Mouse (Mus musculus) intestine, postnatal 0 days (tissue): Measurements from ENCODE around the gene Agfg1. TPM values are rescaled to one million over a fixed set of nuclear protein-coding genes. Genes with fewer than 3 reads are reported as not detected.

ENCODE experiments used
- ATAC-seq: fragments of 200-750 bp; cut with Nextera tagmentation; 2 replicates; pipeline ENCODE4 v1.8.0; 2017; ENCODE audit warnings: mild to moderate bottlenecking, moderate TSS enrichment, moderate library complexity
- H3K27ac ChIP-seq: fragments of 300-500 bp; sonication (generic); 2 replicates; pipeline ENCODE4 v1.5.1; 2014; ENCODE audit warnings: mild to moderate bottlenecking, low read depth, low read length, moderate library complexity
- H3K27me3 ChIP-seq: fragments of 300-500 bp; sonication (generic); replicated peaks from 2 replicates; pipeline ENCODE4 v1.6.1; 2014; ENCODE audit warnings: low read length, mixed read lengths; ENCODE audit not compliant: control insufficient read depth, insufficient read depth
- H3K36me3 ChIP-seq: fragments of 300-500 bp; sonication (generic); 2 replicates; pipeline ENCODE4 v1.6.1; 2014; ENCODE audit warnings: mild to moderate bottlenecking, moderate library complexity; ENCODE audit not compliant: control insufficient read depth, insufficient read depth
- H3K4me1 ChIP-seq: fragments of 300-500 bp; sonication (generic); replicated peaks from 2 replicates; pipeline ENCODE4 v1.6.1; 2014; ENCODE audit warnings: antibody characterized with exemption, low read length, mixed read lengths; ENCODE audit not compliant: control insufficient read depth, insufficient read depth
- H3K4me2 ChIP-seq: fragments of 300-500 bp; sonication (generic); replicated peaks from 2 replicates; pipeline ENCODE4 v1.6.1; 2014; ENCODE audit warnings: low read depth, mild to moderate bottlenecking, moderate library complexity
- H3K4me3 ChIP-seq: fragments of 300-500 bp; sonication (generic); 2 replicates; pipeline ENCODE4 v1.5.1; 2014; ENCODE audit warnings: low read depth, low read length
- H3K9ac ChIP-seq: fragments of 300-500 bp; sonication (generic); 2 replicates; pipeline ENCODE4 v1.6.1; 2014; ENCODE audit warnings: mild to moderate bottlenecking, low read depth, low read length
- H3K9me3 ChIP-seq: fragments of 300-500 bp; sonication (generic); 2 replicates; pipeline ENCODE4 v1.6.1; 2016; ENCODE audit warnings: mixed run types; ENCODE audit not compliant: control insufficient read depth
- CTCF ChIP-seq: sonication (generic); IDR thresholded peaks from 2 replicates; pipeline ENCODE4 v1.5.1; 2016; ENCODE audit warnings: low read depth, mild to moderate bottlenecking, control low read depth, antibody characterized with exemption, moderate library complexity
- WGBS: fragments of 180-500 bp; shearing (Covaris S2); extraction: QIAGEN DNeasy Blood & Tissue Kit; methylation state at CpG from one replicate; pipeline ENCODE4 v1.1.7; 2014; 5-methylcytosine and 5-hydroxymethylcytosine counted together
- polyA plus RNA-seq: library from polyadenylated mRNA; unstranded; fragments of >200 nt; fragmentation: Nextera tagmentation; extraction: Ambion mirVana; gene quantifications from 2 replicates; pipeline ENCODE4 v1.2.1, GENCODE M21; 2015

The Agfg1 gene
- polyA plus RNA-seq, 1 experiment from 2014 or later = 35.8 TPM

- H3K4me3 ChIP-seq = no peak overlapping the region
- no peaks in the 10 kb centered on the region for H3K27me3 ChIP-seq
- 60% methylated on average over 10 of the region's 10 CpGs for WGBS
- H3K36me3 ChIP-seq = no peaks in the 10 kb centered on the region
- H3K27ac ChIP-seq = no peak overlapping the region
- H3K4me1 ChIP-seq = peaks cover 3% of the 10 kb centered on the region
- H3K9me3 ChIP-seq = no peaks in the 10 kb centered on the region
- H3K4me2 ChIP-seq = no peak overlapping the region
- TF ChIP-seq CTCF = no peak
- no peak overlapping the region for H3K9ac ChIP-seq
- ATAC-seq = no peak
Measured at GRCm38 (mm10) chr1:82819366-82819765, 19.9 kb upstream of the Agfg1 start.

GRCm38 (mm10) chr1:82820179-82820578 is 19.1 kb upstream of the Agfg1 start:
- no peak overlapping the region for H3K9ac ChIP-seq
- peak overlapping the region; percentile 46 for H3K4me2 ChIP-seq

DNA sequence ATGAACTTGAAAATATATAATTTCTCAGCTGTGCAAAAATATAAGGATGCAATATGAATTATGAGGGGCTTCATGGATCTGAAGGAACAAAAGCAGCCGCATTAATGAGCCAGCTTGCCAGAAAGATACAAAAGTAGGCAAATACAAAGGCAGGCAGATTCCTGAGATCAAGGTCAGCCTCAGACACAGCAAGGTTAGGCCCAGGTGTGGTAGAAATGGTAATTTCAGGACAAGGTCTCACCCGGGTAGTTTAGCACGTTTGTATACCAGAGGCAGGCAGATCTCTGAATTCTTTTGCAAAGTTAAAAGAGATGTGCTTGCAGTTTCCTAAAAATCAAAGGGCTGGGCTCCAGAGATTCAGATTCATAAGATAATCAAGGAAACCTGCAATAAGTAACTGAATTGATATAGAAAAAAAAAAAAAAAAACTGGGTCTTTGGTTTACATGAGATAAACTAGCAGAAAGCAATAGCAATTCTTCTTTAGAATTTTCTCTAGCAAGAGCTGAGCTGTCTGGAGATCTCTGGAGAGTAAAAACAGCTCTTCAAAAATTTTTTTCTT is 18.6 kb upstream of the Agfg1 start:
- no peak overlapping the region for H3K27ac ChIP-seq
- no peak for ATAC-seq
- H3K4me1 ChIP-seq = no peaks in the 10 kb centered on the region; the same call in 1 of the 2 replicates
- no peaks in the 10 kb centered on the region for H3K9me3 ChIP-seq
- no peak for TF ChIP-seq CTCF
- no peak overlapping the region for H3K4me3 ChIP-seq
- no peaks in the 10 kb centered on the region for H3K27me3 ChIP-seq
- 53% methylated on average over 3 of the region's 3 CpGs for WGBS
- H3K9ac ChIP-seq = no peak overlapping the region
- peak overlapping the region; percentile 46; the same call in 1 of the 2 replicates for H3K4me2 ChIP-seq
- H3K36me3 ChIP-seq = no peaks in the 10 kb centered on the region

More at GRCm38 (mm10) chr1:82820179-82820578, 19.1 kb upstream of the Agfg1 start:
- Histone ChIP-seq H3K27ac (0 out of 2 replicates have a peak overlapping the region, but pooled peaks have one; percentile 37), H3K27me3 (no peaks in the 10 kb centered on the region), H3K36me3 (no peaks in the 10 kb centered on the region), H3K9me3 (no peaks in the 10 kb centered on the region), H3K4me3 (no peak overlapping the region), H3K4me1 (no peaks in the 10 kb centered on the region; the same call in 1 of the 2 replicates)
- no peak for TF ChIP-seq CTCF
- WGBS = 24% methylated on average over 15 of the region's 15 CpGs
- no peak for ATAC-seq

DNA sequence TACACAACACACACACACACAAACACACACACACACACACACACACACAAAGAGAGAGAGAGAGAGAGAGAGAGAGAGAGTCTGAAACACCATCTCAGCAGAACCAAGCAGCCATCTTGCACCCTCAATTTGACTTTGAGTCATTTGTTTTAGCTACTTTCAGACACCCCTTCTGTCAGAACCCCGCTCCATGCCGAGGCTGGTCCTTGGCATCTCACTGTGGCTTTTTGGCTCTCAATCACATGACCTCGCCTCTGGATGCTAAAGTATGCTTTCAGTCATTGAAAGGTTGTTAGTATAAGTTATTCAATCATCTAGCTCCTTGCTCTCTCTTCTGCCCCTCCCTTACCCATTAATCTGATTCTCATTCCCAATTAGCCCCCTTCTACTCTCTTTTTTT is 17.4 kb upstream of the Agfg1 start:
- H3K4me1 ChIP-seq = no peaks in the 10 kb centered on the region; the same call in 1 of the 2 replicates
- H3K36me3 ChIP-seq = no peaks in the 10 kb centered on the region
- H3K27me3 ChIP-seq = no peaks in the 10 kb centered on the region
- no peak for TF ChIP-seq CTCF
- no peak overlapping the region for H3K4me3 ChIP-seq
- no peak overlapping the region for H3K27ac ChIP-seq
- H3K9me3 ChIP-seq = no peaks in the 10 kb centered on the region
- H3K4me2 ChIP-seq = no peak overlapping the region
- WGBS = 84% methylated on average over 3 of the region's 3 CpGs
- ATAC-seq = no peak
- H3K9ac ChIP-seq = no peak overlapping the region

GRCm38 (mm10) chr1:82824147-82824546 is 15.1 kb upstream of the Agfg1 start:
- Histone ChIP-seq H3K27ac (no peak overlapping the region), H3K9me3 (no peaks in the 10 kb centered on the region), H3K27me3 (no peaks in the 10 kb centered on the region), H3K4me3 (no peak overlapping the region), H3K4me1 (no peaks in the 10 kb centered on the region; the same call in 1 of the 2 replicates), H3K9ac (no peak overlapping the region), H3K36me3 (no peaks in the 10 kb centered on the region), H3K4me2 (no peak overlapping the region)
- WGBS = 90% methylated on average over 6 of the region's 6 CpGs
- no peak for ATAC-seq
- TF ChIP-seq CTCF = no peak

GRCm38 (mm10) chr1:82825256-82825655 is 14.0 kb upstream of the Agfg1 start:
- H3K4me3 ChIP-seq = no peak overlapping the region
- TF ChIP-seq CTCF = no peak
- H3K36me3 ChIP-seq = no peaks in the 10 kb centered on the region
- no peak overlapping the region for H3K4me2 ChIP-seq
- H3K9ac ChIP-seq = no peak overlapping the region
- ATAC-seq = no peak
- 82% methylated on average over 2 of the region's 2 CpGs for WGBS
- no peaks in the 10 kb centered on the region for H3K4me1 ChIP-seq
- H3K9me3 ChIP-seq = no peaks in the 10 kb centered on the region
- H3K27me3 ChIP-seq = no peaks in the 10 kb centered on the region
- no peak overlapping the region for H3K27ac ChIP-seq
